Mouse (Mus musculus): ENCODE measurements around the gene Fnbp1. TPM values are rescaled to one million over a fixed set of nuclear protein-coding genes. Genes with fewer than 3 reads are reported as not detected.

Gene Fnbp1
- polyA plus RNA-seq, 1 experiment from 2014 or later: 20.7 TPM

- H3K4me3 ChIP-seq: no peak overlapping the region
- no peak overlapping the region for H3K27ac ChIP-seq
- ATAC-seq (ENCODE audit: low FRiP score): no peak
- WGBS: 89% methylated on average over 11 of the region's 11 CpGs
- H3K9ac ChIP-seq: no peak overlapping the region
- no peaks in the 10 kb centered on the region for H3K9me3 ChIP-seq
- H3K4me2 ChIP-seq: no peak overlapping the region
- H3K36me3 ChIP-seq: peaks cover 51% of the 10 kb centered on the region
- H3K27me3 ChIP-seq: no peaks in the 10 kb centered on the region
- peaks cover 6% of the 10 kb centered on the region; the same call in 1 of the 2 replicates for H3K4me1 ChIP-seq (replicated peaks)
Measured at GRCm38 (mm10) chr2:31053851-31054340, 87.9 kb downstream of the Fnbp1 start.

- H3K4me2 ChIP-seq: no peak overlapping the region
- H3K27ac ChIP-seq: no peak overlapping the region
- peaks cover 51% of the 10 kb centered on the region for H3K36me3 ChIP-seq
- H3K27me3 ChIP-seq: no peaks in the 10 kb centered on the region
- ATAC-seq (ENCODE audit: low FRiP score): no peak
- 96% methylated on average over 13 of the region's 13 CpGs for WGBS
- H3K4me1 ChIP-seq (replicated peaks): peaks cover 6% of the 10 kb centered on the region; the same call in 1 of the 2 replicates
- H3K9ac ChIP-seq: no peak overlapping the region
- H3K4me3 ChIP-seq: no peak overlapping the region
- H3K9me3 ChIP-seq: no peaks in the 10 kb centered on the region
Measured at GRCm38 (mm10) chr2:31053426-31053825, 88.4 kb downstream of the Fnbp1 start.

DNA sequence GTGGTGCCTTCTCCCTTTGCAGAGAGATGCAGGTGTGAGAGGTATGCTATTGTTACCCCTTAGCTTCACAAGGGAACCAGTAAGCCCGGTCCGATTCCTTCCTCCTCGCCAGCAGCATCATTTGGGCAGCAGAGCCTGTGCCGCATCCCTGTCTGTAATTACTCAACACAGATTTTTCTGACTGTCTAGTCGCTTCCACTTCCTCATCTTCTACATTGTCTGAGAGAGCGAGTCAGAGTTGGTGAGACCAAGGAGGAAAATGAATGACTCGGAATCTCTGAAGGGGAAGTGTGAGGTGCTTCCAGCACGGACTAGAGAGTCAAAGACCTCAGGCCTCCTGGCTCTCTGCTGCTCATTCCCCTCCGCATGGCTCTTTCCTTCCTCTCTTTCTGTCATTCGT lies 89.4 kb downstream of the Fnbp1 start:
- 93% methylated on average over 10 of the region's 10 CpGs for WGBS
- ATAC-seq (ENCODE audit: low FRiP score): no peak
- H3K9ac ChIP-seq: no peak overlapping the region
- H3K36me3 ChIP-seq: peaks cover 50% of the 10 kb centered on the region
- H3K4me1 ChIP-seq (replicated peaks): no peaks in the 10 kb centered on the region
- H3K27me3 ChIP-seq: no peaks in the 10 kb centered on the region
- no peak overlapping the region for H3K4me3 ChIP-seq
- H3K9me3 ChIP-seq: no peaks in the 10 kb centered on the region
- no peak overlapping the region for H3K4me2 ChIP-seq
- no peak overlapping the region for H3K27ac ChIP-seq

DNA sequence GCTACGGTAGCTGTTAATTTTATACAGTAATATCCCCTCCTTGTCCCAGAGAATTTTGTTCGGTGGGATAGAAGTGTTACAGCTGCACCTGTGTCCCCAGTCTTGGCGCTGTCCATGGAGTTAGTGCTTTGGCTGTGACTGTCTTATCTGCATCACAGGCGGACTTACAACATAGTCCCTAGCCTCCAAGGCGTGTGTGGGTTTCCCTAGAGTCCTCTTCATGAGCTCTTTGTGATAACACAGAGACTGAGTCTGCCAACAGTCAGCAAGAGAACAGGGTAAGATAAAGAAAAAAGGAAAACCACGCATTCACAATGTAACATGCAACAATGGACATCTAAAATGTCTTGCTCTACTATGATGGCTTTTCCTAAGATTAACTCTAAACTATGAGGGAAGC lies 93.8 kb downstream of the Fnbp1 start:
- no peak for ATAC-seq (ENCODE audit: low FRiP score)
- Histone ChIP-seq H3K27me3 (no peaks in the 10 kb centered on the region), H3K4me1 (replicated peaks) (no peaks in the 10 kb centered on the region), H3K27ac (no peak overlapping the region), H3K4me2 (no peak overlapping the region), H3K4me3 (no peak overlapping the region), H3K9me3 (no peaks in the 10 kb centered on the region), H3K9ac (no peak overlapping the region), H3K36me3 (peaks cover 24% of the 10 kb centered on the region)
- 90% methylated on average over 6 of the region's 6 CpGs for WGBS

DNA sequence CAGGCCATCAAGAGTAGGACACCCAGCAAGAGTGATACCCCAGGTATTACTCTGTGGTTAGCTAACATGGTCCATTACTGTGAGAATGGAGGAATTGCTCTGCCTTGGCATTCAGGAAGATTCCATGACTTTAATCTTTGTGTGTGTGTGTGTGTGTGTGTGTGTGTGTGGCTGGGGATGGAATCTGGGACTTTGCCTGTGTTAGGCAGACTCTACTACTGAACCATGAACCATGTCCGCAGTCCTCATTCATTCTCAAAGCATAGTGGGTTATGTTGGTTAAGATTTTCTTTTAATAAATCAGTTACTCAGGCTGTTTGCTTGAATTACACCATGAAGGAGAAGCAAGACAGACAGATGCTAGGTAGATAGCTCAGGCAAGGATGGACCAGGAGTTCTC lies 98.0 kb downstream of the Fnbp1 start:
- no peaks in the 10 kb centered on the region for H3K27me3 ChIP-seq
- H3K9me3 ChIP-seq: no peaks in the 10 kb centered on the region
- H3K4me2 ChIP-seq: no peak overlapping the region
- ATAC-seq (ENCODE audit: low FRiP score): no peak
- WGBS: 100% methylated on average over 1 of the region's 1 CpGs
- H3K36me3 ChIP-seq: peaks cover 40% of the 10 kb centered on the region
- no peak overlapping the region for H3K4me3 ChIP-seq
- no peaks in the 10 kb centered on the region for H3K4me1 ChIP-seq (replicated peaks)
- H3K9ac ChIP-seq: no peak overlapping the region
- H3K27ac ChIP-seq: no peak overlapping the region

DNA sequence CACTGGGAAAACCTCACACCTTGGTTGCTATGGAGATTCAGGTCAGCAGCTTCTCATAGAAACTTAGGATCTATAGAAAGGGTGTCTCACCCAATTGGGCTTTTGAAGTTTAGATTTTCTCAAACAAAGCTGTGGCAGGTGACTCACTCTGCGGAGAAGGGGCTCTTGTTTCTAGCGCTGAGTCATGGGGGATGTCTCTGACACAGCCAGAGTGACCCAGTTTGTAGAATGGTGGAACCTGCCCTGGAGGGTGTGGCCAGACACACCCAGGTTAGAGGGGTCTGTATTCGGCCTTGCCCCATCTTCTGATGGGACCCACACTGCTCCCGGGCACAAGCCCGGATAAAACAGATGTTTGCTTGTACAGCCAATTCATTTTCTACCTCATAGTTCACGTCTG lies 98.9 kb downstream of the Fnbp1 start:
- H3K9me3 ChIP-seq: no peaks in the 10 kb centered on the region
- H3K27me3 ChIP-seq: no peaks in the 10 kb centered on the region
- H3K4me1 ChIP-seq (replicated peaks): no peaks in the 10 kb centered on the region
- peaks cover 48% of the 10 kb centered on the region for H3K36me3 ChIP-seq
- WGBS: 94% methylated on average over 6 of the region's 6 CpGs
- no peak overlapping the region for H3K9ac ChIP-seq
- no peak for ATAC-seq (ENCODE audit: low FRiP score)
- H3K27ac ChIP-seq: no peak overlapping the region
- no peak overlapping the region for H3K4me2 ChIP-seq
- no peak overlapping the region for H3K4me3 ChIP-seq

DNA sequence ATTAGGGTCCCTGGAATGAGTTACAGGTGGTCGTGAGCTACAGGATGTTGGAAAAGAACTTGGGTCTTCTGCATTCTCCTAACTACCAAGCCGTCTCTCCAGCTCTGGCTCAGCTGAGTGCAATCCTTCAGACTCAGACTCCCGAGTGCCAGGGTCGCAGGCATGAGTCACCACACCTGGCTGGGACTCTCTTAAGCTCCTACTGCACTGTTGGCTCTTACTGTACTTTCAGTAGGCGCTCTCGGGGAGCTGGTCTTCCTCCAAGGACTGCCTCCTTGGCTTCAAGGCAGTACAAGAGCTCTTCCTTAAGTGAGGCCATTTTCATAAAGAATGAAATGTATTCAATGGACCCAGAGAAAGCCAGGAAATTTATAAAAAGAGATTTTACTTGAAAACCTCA lies 100.4 kb downstream of the Fnbp1 start:
- no peak overlapping the region for H3K4me2 ChIP-seq
- H3K4me3 ChIP-seq: no peak overlapping the region
- WGBS: 94% methylated on average over 6 of the region's 6 CpGs
- H3K4me1 ChIP-seq (replicated peaks): no peaks in the 10 kb centered on the region
- H3K36me3 ChIP-seq: peaks cover 54% of the 10 kb centered on the region
- H3K9ac ChIP-seq: no peak overlapping the region
- H3K9me3 ChIP-seq: no peaks in the 10 kb centered on the region
- no peaks in the 10 kb centered on the region for H3K27me3 ChIP-seq
- ATAC-seq (ENCODE audit: low FRiP score): no peak
- H3K27ac ChIP-seq: no peak overlapping the region

GRCm38 (mm10) chr2:31040487-31040886 lies 101.3 kb downstream of the Fnbp1 start:
- H3K9me3 ChIP-seq: no peaks in the 10 kb centered on the region
- H3K36me3 ChIP-seq: peaks cover 56% of the 10 kb centered on the region
- ATAC-seq (ENCODE audit: low FRiP score): no peak
- no peak overlapping the region for H3K27ac ChIP-seq
- H3K27me3 ChIP-seq: no peaks in the 10 kb centered on the region
- no peak overlapping the region for H3K9ac ChIP-seq
- no peak overlapping the region for H3K4me2 ChIP-seq
- no peaks in the 10 kb centered on the region for H3K4me1 ChIP-seq (replicated peaks)
- WGBS: 88% methylated on average over 3 of the region's 3 CpGs
- no peak overlapping the region for H3K4me3 ChIP-seq

GRCm38 (mm10) chr2:31040043-31040442 lies 101.8 kb downstream of the Fnbp1 start:
- Histone ChIP-seq H3K4me1 (replicated peaks) (no peaks in the 10 kb centered on the region), H3K9me3 (no peaks in the 10 kb centered on the region), H3K27me3 (no peaks in the 10 kb centered on the region), H3K27ac (no peak overlapping the region), H3K4me2 (no peak overlapping the region), H3K36me3 (peaks cover 60% of the 10 kb centered on the region), H3K9ac (no peak overlapping the region), H3K4me3 (no peak overlapping the region)
- ATAC-seq (ENCODE audit: low FRiP score): no peak
- 97% methylated on average over 3 of the region's 3 CpGs for WGBS

DNA sequence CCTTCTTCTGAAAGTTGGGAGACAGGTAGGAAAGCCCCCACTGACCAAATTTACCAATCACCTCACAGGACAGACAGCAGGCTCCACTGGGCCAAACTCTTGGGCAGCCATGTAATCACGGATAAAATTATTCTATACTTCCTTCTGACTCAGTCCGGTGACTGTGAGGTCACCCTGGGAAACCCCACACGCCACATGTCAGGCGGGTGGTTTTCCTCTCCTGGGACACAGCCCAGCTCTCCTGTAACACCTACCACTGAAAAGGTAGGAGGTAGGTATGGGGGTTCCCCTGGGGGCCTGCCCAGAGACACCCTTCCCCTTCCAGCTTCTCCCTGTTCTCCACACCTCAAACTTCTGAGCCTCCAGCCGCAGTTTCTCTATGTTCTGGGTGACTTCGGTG lies 105.0 kb downstream of the Fnbp1 start:
- ATAC-seq (ENCODE audit: low FRiP score): no peak
- Histone ChIP-seq H3K4me1 (replicated peaks) (no peaks in the 10 kb centered on the region), H3K4me2 (no peak overlapping the region), H3K36me3 (peaks cover 81% of the 10 kb centered on the region), H3K27ac (no peak overlapping the region), H3K9ac (no peak overlapping the region), H3K4me3 (no peak overlapping the region), H3K9me3 (no peaks in the 10 kb centered on the region), H3K27me3 (no peaks in the 10 kb centered on the region)
- WGBS: 94% methylated on average over 6 of the region's 6 CpGs

GRCm38 (mm10) chr2:31031972-31032371 lies 109.8 kb downstream of the Fnbp1 start:
- Histone ChIP-seq H3K36me3 (peaks cover 89% of the 10 kb centered on the region), H3K4me2 (no peak overlapping the region), H3K4me1 (replicated peaks) (no peaks in the 10 kb centered on the region), H3K9me3 (no peaks in the 10 kb centered on the region), H3K9ac (no peak overlapping the region), H3K27me3 (no peaks in the 10 kb centered on the region), H3K4me3 (no peak overlapping the region), H3K27ac (no peak overlapping the region)
- WGBS: 95% methylated on average over 7 of the region's 7 CpGs
- ATAC-seq (ENCODE audit: low FRiP score): no peak

GRCm38 (mm10) chr2:31026642-31027041 lies 115.2 kb downstream of the Fnbp1 start:
- Histone ChIP-seq H3K4me1 (replicated peaks) (no peaks in the 10 kb centered on the region), H3K27me3 (no peaks in the 10 kb centered on the region), H3K27ac (no peak overlapping the region), H3K36me3 (peaks cover 57% of the 10 kb centered on the region), H3K9ac (no peak overlapping the region), H3K9me3 (no peaks in the 10 kb centered on the region), H3K4me3 (no peak overlapping the region), H3K4me2 (no peak overlapping the region)
- 76% methylated on average over 8 of the region's 8 CpGs for WGBS
- no peak for ATAC-seq (ENCODE audit: low FRiP score)

DNA sequence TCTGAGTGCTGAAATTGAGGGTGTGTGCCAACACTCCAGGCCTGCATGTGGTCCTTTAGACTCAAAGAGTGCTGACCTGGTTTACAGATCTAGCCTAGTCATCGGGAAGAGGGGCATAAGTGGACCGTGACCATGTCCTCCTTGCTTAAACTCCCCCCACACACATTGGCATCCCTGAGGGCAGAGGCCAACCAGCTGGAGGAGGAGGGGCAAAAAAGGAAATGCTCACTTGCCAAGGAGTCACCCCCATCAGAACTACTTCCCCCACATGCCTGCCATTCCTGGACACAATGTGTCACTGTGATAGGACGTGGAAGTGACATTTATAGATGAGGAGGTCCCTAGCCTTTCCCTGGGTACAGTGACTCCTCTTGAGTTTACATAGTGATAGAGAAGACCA lies 116.3 kb downstream of the Fnbp1 start:
- no peak for ATAC-seq (ENCODE audit: low FRiP score)
- Histone ChIP-seq H3K27me3 (no peaks in the 10 kb centered on the region), H3K9me3 (no peaks in the 10 kb centered on the region), H3K4me2 (no peak overlapping the region), H3K9ac (no peak overlapping the region), H3K4me1 (replicated peaks) (no peaks in the 10 kb centered on the region), H3K4me3 (no peak overlapping the region), H3K27ac (no peak overlapping the region), H3K36me3 (peaks cover 60% of the 10 kb centered on the region)
- 83% methylated on average over 3 of the region's 3 CpGs for WGBS

Data from hindbrain, embryonic 13.5 days (tissue).